Mouse (Mus musculus): Measurements from ENCODE around the gene Cnr2. TPM values are rescaled to one million over a fixed set of nuclear protein-coding genes. Genes with fewer than 3 reads are reported as not detected.
A peak's percentile ranks its signal among the peaks of the same experiment; 100 is the strongest.

Gene Cnr2
- polyA plus RNA-seq, 1 experiment from 2014 or later: 0.16 TPM

DNA sequence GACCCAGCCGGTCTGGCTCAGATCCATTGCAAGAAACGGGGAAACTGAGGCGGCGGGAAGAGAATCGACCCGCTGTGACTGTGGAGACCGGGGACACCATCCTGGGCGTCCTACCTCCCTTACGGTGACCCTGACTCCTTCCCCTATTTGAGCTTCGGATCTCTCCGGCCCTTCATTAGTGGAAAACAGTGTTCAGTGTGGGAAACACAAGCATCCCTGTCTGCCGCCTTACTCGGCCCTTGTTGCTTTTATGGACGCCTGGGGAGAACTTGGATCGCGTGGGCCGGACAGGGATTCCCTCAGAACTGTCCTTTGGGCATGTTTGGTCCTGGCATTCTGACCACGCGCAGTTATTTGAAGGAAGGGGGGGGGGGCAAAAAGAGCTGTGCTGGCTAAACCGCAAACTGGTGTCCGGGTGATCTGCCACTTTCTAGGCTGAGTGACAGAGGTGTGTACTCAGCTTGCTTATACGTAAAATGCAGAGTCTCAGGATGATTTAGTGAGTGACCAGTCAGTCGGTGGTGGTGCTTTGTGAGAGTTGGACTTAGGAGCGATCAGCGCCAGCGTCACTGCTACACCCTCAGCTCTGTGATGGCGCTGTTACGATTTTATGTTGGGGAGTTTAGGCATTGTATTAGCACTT lies 51.6 kb downstream of the Cnr2 start:
- Histone ChIP-seq H3K36me3 (peaks cover 10% of the 10 kb centered on the region), H3K4me3 (replicated peaks) (peak overlapping the region; percentile 83), H3K9ac (replicated peaks) (peak overlapping the region; percentile 82), H3K9me3 (no peaks in the 10 kb centered on the region), H3K27ac (peak overlapping the region; percentile 51), H3K27me3 (no peaks in the 10 kb centered on the region), H3K4me2 (replicated peaks) (peak overlapping the region; percentile 81), H3K4me1 (replicated peaks) (peaks cover 28% of the 10 kb centered on the region)
- ATAC-seq: peak; percentile 3; the same call in 1 of the 2 replicates
- WGBS: 3% methylated on average over 28 of the region's 28 CpGs

DNA sequence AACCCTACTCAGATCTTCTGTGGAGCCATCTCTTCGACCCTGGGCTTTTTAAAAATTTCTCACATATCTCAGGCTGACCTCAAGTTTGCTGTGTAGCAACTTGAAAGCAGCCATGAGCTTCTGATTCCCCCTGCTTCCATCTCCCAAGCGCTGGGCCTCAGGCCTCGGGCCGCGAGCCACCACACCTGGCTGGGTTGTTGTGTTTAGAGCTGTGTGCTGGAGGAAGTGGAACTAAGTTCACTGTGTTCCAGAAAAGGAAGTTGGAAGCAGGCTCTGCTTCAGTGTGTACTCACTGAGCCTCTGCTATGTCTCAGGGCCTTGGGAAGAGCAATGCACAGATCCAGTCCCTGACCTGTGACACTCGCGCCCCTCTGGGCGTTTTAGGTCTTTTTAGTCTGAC lies 52.9 kb downstream of the Cnr2 start:
- H3K27me3 ChIP-seq: no peaks in the 10 kb centered on the region
- peaks cover 20% of the 10 kb centered on the region for H3K36me3 ChIP-seq
- H3K4me3 ChIP-seq (replicated peaks): no peak overlapping the region
- ATAC-seq: no peak
- no peak overlapping the region for H3K27ac ChIP-seq
- no peak overlapping the region for H3K9ac ChIP-seq (replicated peaks)
- WGBS: 93% methylated on average over 8 of the region's 8 CpGs
- H3K9me3 ChIP-seq: no peaks in the 10 kb centered on the region
- H3K4me2 ChIP-seq (replicated peaks): no peak overlapping the region
- H3K4me1 ChIP-seq (replicated peaks): peaks cover 28% of the 10 kb centered on the region

GRCm38 (mm10) chr4:135949475-135949874 lies 54.3 kb downstream of the Cnr2 start:
- Histone ChIP-seq H3K27me3 (no peaks in the 10 kb centered on the region), H3K27ac (no peak overlapping the region), H3K9ac (replicated peaks) (no peak overlapping the region), H3K4me2 (replicated peaks) (no peak overlapping the region), H3K4me3 (replicated peaks) (no peak overlapping the region), H3K4me1 (replicated peaks) (peaks cover 28% of the 10 kb centered on the region), H3K36me3 (peaks cover 22% of the 10 kb centered on the region), H3K9me3 (no peaks in the 10 kb centered on the region)
- no peak for ATAC-seq
- WGBS: 88% methylated on average over 10 of the region's 10 CpGs

GRCm38 (mm10) chr4:135949911-135950310 lies 54.7 kb downstream of the Cnr2 start:
- Histone ChIP-seq H3K4me3 (replicated peaks) (no peak overlapping the region), H3K4me1 (replicated peaks) (peaks cover 28% of the 10 kb centered on the region)
- WGBS: 75% methylated on average over 6 of the region's 6 CpGs

GRCm38 (mm10) chr4:135950365-135950764 lies 55.2 kb downstream of the Cnr2 start:
- no peak overlapping the region for H3K4me3 ChIP-seq (replicated peaks)
- H3K4me2 ChIP-seq (replicated peaks): no peak overlapping the region
- H3K36me3 ChIP-seq: peaks cover 28% of the 10 kb centered on the region
- no peaks in the 10 kb centered on the region for H3K27me3 ChIP-seq
- H3K27ac ChIP-seq: no peak overlapping the region
- H3K4me1 ChIP-seq (replicated peaks): peaks cover 28% of the 10 kb centered on the region
- H3K9me3 ChIP-seq: no peaks in the 10 kb centered on the region
- WGBS: 92% methylated on average over 6 of the region's 6 CpGs
- ATAC-seq: no peak
- H3K9ac ChIP-seq (replicated peaks): no peak overlapping the region

More at GRCm38 (mm10) chr4:135949911-135950310, 54.7 kb downstream of the Cnr2 start:
- Histone ChIP-seq H3K27ac (no peak overlapping the region), H3K4me2 (replicated peaks) (no peak overlapping the region), H3K27me3 (no peaks in the 10 kb centered on the region), H3K36me3 (peaks cover 25% of the 10 kb centered on the region), H3K9ac (replicated peaks) (no peak overlapping the region), H3K9me3 (no peaks in the 10 kb centered on the region)
- no peak for ATAC-seq

- peaks cover 22% of the 10 kb centered on the region for H3K4me1 ChIP-seq (replicated peaks)
- WGBS: 90% methylated on average over 3 of the region's 3 CpGs
- no peak overlapping the region for H3K4me3 ChIP-seq (replicated peaks)
- H3K27me3 ChIP-seq: no peaks in the 10 kb centered on the region
- no peak for ATAC-seq
- no peaks in the 10 kb centered on the region for H3K9me3 ChIP-seq
- peaks cover 38% of the 10 kb centered on the region for H3K36me3 ChIP-seq
- H3K9ac ChIP-seq (replicated peaks): no peak overlapping the region
- H3K27ac ChIP-seq: no peak overlapping the region
- no peak overlapping the region for H3K4me2 ChIP-seq (replicated peaks)
These were observed 56.3 kb downstream of the Cnr2 start for GRCm38 (mm10) chr4:135951505-135951904.

GRCm38 (mm10) chr4:135953179-135953578 lies 58.0 kb downstream of the Cnr2 start:
- Histone ChIP-seq H3K27me3 (no peaks in the 10 kb centered on the region), H3K4me1 (replicated peaks) (peaks cover 10% of the 10 kb centered on the region; the same call in 1 of the 2 replicates), H3K4me3 (replicated peaks) (no peak overlapping the region), H3K4me2 (replicated peaks) (no peak overlapping the region), H3K9ac (replicated peaks) (no peak overlapping the region), H3K36me3 (peaks cover 50% of the 10 kb centered on the region), H3K9me3 (no peaks in the 10 kb centered on the region), H3K27ac (no peak overlapping the region)
- ATAC-seq: no peak
- WGBS: 93% methylated on average over 3 of the region's 3 CpGs

GRCm38 (mm10) chr4:135954241-135954640 lies 59.0 kb downstream of the Cnr2 start:
- no peak overlapping the region for H3K9ac ChIP-seq (replicated peaks)
- no peak overlapping the region for H3K27ac ChIP-seq
- no peaks in the 10 kb centered on the region for H3K9me3 ChIP-seq
- H3K4me1 ChIP-seq (replicated peaks): 0 out of 2 replicates have a peak, but pooled peaks cover 4% of the 10 kb centered on the region
- 11% methylated on average over 2 of the region's 2 CpGs for WGBS
- no peaks in the 10 kb centered on the region for H3K27me3 ChIP-seq
- H3K4me3 ChIP-seq (replicated peaks): no peak overlapping the region
- ATAC-seq: peak; percentile 63; the same call in 1 of the 2 replicates
- H3K36me3 ChIP-seq: peaks cover 60% of the 10 kb centered on the region
- H3K4me2 ChIP-seq (replicated peaks): no peak overlapping the region

DNA sequence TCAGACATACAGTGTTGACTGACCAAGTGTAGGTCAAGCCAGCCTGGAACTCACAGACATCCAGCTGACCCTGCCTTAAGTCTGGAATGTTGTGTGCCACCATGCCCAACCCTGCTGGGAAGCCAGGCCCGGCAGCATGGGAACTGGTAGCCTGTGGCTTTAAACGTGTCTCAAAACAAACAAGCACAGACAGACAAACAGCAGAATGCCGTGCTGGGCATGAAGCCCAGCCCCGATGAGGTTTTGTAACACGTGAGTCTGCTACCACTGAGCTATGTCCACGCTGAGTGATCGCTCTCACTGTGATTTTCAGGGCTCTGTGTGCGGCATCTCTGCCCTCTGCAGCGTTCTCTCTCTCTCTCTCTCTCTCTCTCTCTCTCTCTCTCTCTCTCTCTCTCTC lies 60.7 kb downstream of the Cnr2 start:
- H3K4me2 ChIP-seq (replicated peaks): no peak overlapping the region
- H3K4me3 ChIP-seq (replicated peaks): no peak overlapping the region
- no peak overlapping the region for H3K27ac ChIP-seq
- no peaks in the 10 kb centered on the region for H3K4me1 ChIP-seq (replicated peaks)
- 88% methylated on average over 9 of the region's 9 CpGs for WGBS
- peaks cover 70% of the 10 kb centered on the region for H3K36me3 ChIP-seq
- no peaks in the 10 kb centered on the region for H3K9me3 ChIP-seq
- no peak for ATAC-seq
- no peak overlapping the region for H3K9ac ChIP-seq (replicated peaks)
- no peaks in the 10 kb centered on the region for H3K27me3 ChIP-seq

- Histone ChIP-seq H3K27me3 (no peaks in the 10 kb centered on the region), H3K4me2 (replicated peaks) (no peak overlapping the region), H3K9me3 (no peaks in the 10 kb centered on the region), H3K4me3 (replicated peaks) (no peak overlapping the region), H3K4me1 (replicated peaks) (peaks cover 6% of the 10 kb centered on the region), H3K9ac (replicated peaks) (no peak overlapping the region), H3K36me3 (peaks cover 60% of the 10 kb centered on the region), H3K27ac (no peak overlapping the region)
- 71% methylated on average over 8 of the region's 8 CpGs for WGBS
- ATAC-seq: no peak
These were observed 63.2 kb downstream of the Cnr2 start for GRCm38 (mm10) chr4:135958354-135958753.

DNA sequence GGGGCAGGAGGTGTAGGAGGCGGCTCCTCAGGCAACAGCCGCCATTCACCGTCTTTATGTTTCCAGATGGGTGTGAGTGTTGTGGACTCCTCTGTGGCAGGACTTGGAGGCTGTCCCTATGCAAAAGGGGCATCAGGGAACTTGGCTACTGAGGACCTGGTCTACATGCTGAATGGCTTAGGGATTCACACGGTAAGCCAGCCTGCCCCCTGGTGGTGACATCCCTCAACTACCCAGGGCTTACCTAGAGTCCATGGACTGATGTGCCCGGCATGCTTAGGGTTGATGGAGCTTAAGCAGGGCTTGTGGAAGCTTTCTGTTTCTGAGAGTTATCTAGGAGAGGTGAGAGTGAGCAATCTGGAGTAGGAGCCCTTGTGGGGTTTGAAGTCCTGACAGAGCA lies 65.5 kb downstream of the Cnr2 start:
- no peak overlapping the region for H3K4me2 ChIP-seq (replicated peaks)
- no peak overlapping the region for H3K9ac ChIP-seq (replicated peaks)
- H3K9me3 ChIP-seq: no peaks in the 10 kb centered on the region
- H3K4me3 ChIP-seq (replicated peaks): no peak overlapping the region
- no peak overlapping the region for H3K27ac ChIP-seq
- no peak for ATAC-seq
- peaks cover 20% of the 10 kb centered on the region for H3K4me1 ChIP-seq (replicated peaks)
- peaks cover 5% of the 10 kb centered on the region; the same call in 1 of the 2 replicates for H3K27me3 ChIP-seq
- WGBS: 22% methylated on average over 5 of the region's 5 CpGs
- H3K36me3 ChIP-seq: peaks cover 54% of the 10 kb centered on the region

- Histone ChIP-seq H3K4me2 (replicated peaks) (no peak overlapping the region), H3K36me3 (peaks cover 56% of the 10 kb centered on the region), H3K27ac (no peak overlapping the region), H3K4me1 (replicated peaks) (peaks cover 20% of the 10 kb centered on the region), H3K27me3 (peaks cover 5% of the 10 kb centered on the region; the same call in 1 of the 2 replicates), H3K9me3 (no peaks in the 10 kb centered on the region), H3K4me3 (replicated peaks) (no peak overlapping the region), H3K9ac (replicated peaks) (no peak overlapping the region)
- ATAC-seq: no peak
- WGBS: 92% methylated on average over 5 of the region's 5 CpGs
These were observed 66.5 kb downstream of the Cnr2 start for GRCm38 (mm10) chr4:135961709-135962108.

- Histone ChIP-seq H3K9me3 (no peaks in the 10 kb centered on the region), H3K9ac (replicated peaks) (no peak overlapping the region), H3K4me3 (replicated peaks) (no peak overlapping the region), H3K27ac (no peak overlapping the region), H3K36me3 (peaks cover 61% of the 10 kb centered on the region), H3K27me3 (peaks cover 5% of the 10 kb centered on the region; the same call in 1 of the 2 replicates), H3K4me2 (replicated peaks) (no peak overlapping the region), H3K4me1 (replicated peaks) (peaks cover 20% of the 10 kb centered on the region)
- no peak for ATAC-seq
- 88% methylated on average over 7 of the region's 7 CpGs for WGBS
These were observed 67.0 kb downstream of the Cnr2 start for GRCm38 (mm10) chr4:135962198-135962597.
